Mouse (Mus musculus) forebrain, embryonic 13.5 days (tissue): ENCODE measurements at regions not wholly inside any gene's neighbourhood (a gene's known extent, or its start where the extent isn't known, plus 50 kb on each side); places are given as distances from the start of the nearest gene placed in this dataset.

ENCODE experiments used
- ATAC-seq: fragments of 200-750 bp; cut with Nextera tagmentation; 2 replicates; pipeline ENCODE4 v1.8.0; 2017
- H3K27ac ChIP-seq: fragments of 300-500 bp; sonication (generic); 2 replicates; pipeline ENCODE4 v1.5.1; 2015; ENCODE audit warnings: inconsistent platforms, mild to moderate bottlenecking, moderate library complexity
- H3K27me3 ChIP-seq: fragments of 300-500 bp; sonication (generic); 2 replicates; pipeline ENCODE4 v1.6.1; 2015; ENCODE audit warnings: mild to moderate bottlenecking, inconsistent platforms
- H3K36me3 ChIP-seq: fragments of 300-500 bp; sonication (generic); 2 replicates; pipeline ENCODE4 v1.6.1; 2015; ENCODE audit warnings: mild to moderate bottlenecking, inconsistent platforms; ENCODE audit not compliant: poor library complexity, severe bottlenecking
- H3K4me1 ChIP-seq: fragments of 300-500 bp; sonication (generic); 2 replicates; pipeline ENCODE4 v1.6.1; 2015; ENCODE audit warnings: inconsistent platforms
- H3K4me2 ChIP-seq: fragments of 300-500 bp; sonication (generic); 2 replicates; pipeline ENCODE4 v1.6.1; 2015; ENCODE audit warnings: inconsistent platforms, mild to moderate bottlenecking, moderate library complexity
- H3K4me3 ChIP-seq: fragments of 300-500 bp; sonication (generic); 2 replicates; pipeline ENCODE4 v1.5.1; 2015; ENCODE audit warnings: mild to moderate bottlenecking, inconsistent platforms
- H3K9ac ChIP-seq: fragments of 300-500 bp; sonication (generic); 2 replicates; pipeline ENCODE4 v1.6.1; 2015; ENCODE audit warnings: mild to moderate bottlenecking, inconsistent platforms
- H3K9me3 ChIP-seq: fragments of 300-500 bp; sonication (generic); replicated peaks from 2 replicates; pipeline ENCODE4 v1.6.1; 2016; ENCODE audit warnings: inconsistent platforms
- WGBS: fragments of 180-500 bp; shearing (Covaris S2); methylation state at CpG from one replicate; pipeline ENCODE4 v1.1.7; 2015; 5-methylcytosine and 5-hydroxymethylcytosine counted together

DNA sequence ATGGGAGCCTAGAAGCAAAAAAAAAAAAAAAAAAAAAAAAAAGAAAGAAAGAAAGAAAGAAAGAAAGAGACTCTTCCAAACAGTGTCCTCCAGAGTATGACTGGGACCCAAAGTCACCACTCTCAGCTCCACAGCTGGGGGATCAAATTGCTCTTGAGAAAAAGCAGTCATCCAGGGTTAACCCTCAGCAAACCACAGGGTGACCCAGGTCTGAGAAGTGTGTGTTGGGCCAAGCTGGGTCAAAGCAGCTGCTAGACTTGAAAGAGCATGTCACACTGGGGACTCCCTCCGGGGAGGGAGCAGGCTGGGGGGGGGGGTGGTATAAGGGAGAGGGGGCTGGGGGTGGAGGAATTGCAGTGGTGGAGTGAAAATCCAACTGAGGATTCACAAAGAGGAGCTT is 206.3 kb downstream of the Cdc5l start:
- Histone ChIP-seq H3K4me2 (no peak overlapping the region), H3K27ac (no peak overlapping the region), H3K36me3 (no peaks in the 10 kb centered on the region), H3K4me1 (no peaks in the 10 kb centered on the region), H3K9ac (no peak overlapping the region), H3K4me3 (no peak overlapping the region), H3K9me3 (no peaks in the 10 kb centered on the region), H3K27me3 (no peaks in the 10 kb centered on the region)
- 29% methylated on average over 1 of the region's 1 CpGs for WGBS
- no peak for ATAC-seq

GRCm38 (mm10) chr17:45226486-45226885 is 207.1 kb downstream of the Cdc5l start:
- Histone ChIP-seq H3K9me3 (no peaks in the 10 kb centered on the region), H3K36me3 (no peaks in the 10 kb centered on the region), H3K27me3 (no peaks in the 10 kb centered on the region), H3K4me2 (no peak overlapping the region), H3K4me1 (no peaks in the 10 kb centered on the region), H3K9ac (no peak overlapping the region), H3K27ac (no peak overlapping the region), H3K4me3 (no peak overlapping the region)
- 47% methylated on average over 6 of the region's 6 CpGs for WGBS
- no peak for ATAC-seq

GRCm38 (mm10) chr17:45221625-45222024 is 211.9 kb downstream of the Cdc5l start:
- ATAC-seq: no peak
- no peak overlapping the region for H3K27ac ChIP-seq
- 76% methylated on average over 10 of the region's 10 CpGs for WGBS

GRCm38 (mm10) chr17:45217126-45217525 is 216.4 kb downstream of the Cdc5l start:
- Histone ChIP-seq H3K36me3 (no peaks in the 10 kb centered on the region), H3K4me3 (no peak overlapping the region), H3K9me3 (no peaks in the 10 kb centered on the region), H3K27ac (no peak overlapping the region), H3K9ac (no peak overlapping the region), H3K4me2 (no peak overlapping the region), H3K4me1 (no peaks in the 10 kb centered on the region), H3K27me3 (no peaks in the 10 kb centered on the region)
- no peak for ATAC-seq
- 95% methylated on average over 5 of the region's 5 CpGs for WGBS

More at GRCm38 (mm10) chr17:45221625-45222024, 211.9 kb downstream of the Cdc5l start:
- Histone ChIP-seq H3K36me3 (no peaks in the 10 kb centered on the region), H3K4me3 (no peak overlapping the region), H3K9me3 (no peaks in the 10 kb centered on the region), H3K4me1 (no peaks in the 10 kb centered on the region), H3K9ac (no peak overlapping the region), H3K4me2 (no peak overlapping the region), H3K27me3 (no peaks in the 10 kb centered on the region)

DNA sequence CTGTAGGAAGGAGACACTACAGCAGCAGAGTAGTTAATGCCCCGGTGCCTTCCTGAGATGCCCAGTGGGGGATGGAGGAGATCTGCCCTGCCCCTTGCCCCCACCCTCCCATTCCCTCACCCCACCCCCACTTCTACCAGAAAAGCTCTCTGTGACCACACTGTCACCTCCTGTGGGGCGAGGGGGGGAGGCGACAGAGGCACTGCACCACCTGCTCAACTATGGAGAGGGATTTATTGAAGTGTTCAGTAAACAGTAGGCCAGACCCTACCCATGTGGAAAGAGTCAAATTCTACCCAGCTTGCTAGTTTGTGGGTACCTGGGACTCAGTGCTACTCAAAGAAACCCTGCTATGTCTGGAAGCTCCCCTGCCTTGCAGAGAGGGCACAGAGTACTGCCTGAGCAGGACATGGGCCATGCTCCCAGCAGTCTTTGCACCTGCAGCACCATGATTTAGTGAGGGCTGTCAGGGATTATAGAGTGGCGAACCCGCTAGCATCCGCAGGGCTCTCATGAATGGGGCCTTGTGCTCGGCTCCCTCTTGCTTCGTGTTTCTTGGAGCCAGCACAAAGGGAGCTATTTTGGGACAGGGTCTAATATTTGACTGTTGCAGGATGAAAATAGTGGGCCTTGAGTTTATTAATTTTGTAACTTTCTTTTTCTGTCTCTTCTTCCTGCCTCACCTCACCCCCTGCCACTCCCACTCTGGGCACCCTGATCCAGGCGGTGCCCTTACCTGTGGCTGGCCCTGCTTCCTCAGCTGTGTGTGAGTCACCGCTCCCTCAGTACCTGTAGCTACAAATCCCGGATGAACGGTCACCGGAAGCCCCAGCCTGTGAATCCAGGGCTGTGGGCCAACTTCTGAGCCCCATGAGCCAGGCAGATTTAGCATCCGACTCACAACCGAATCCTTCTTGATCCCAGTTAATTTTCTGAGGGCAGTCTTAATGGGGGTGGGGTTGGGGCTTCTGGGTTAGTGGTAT is 218.2 kb downstream of the Cdc5l start:
- Histone ChIP-seq H3K4me3 (no peak overlapping the region), H3K4me1 (no peaks in the 10 kb centered on the region), H3K9me3 (no peaks in the 10 kb centered on the region), H3K4me2 (no peak overlapping the region), H3K27me3 (no peaks in the 10 kb centered on the region), H3K27ac (no peak overlapping the region), H3K36me3 (no peaks in the 10 kb centered on the region), H3K9ac (no peak overlapping the region)
- ATAC-seq: no peak
- 68% methylated on average over 15 of the region's 15 CpGs for WGBS

- Histone ChIP-seq H3K9me3 (no peaks in the 10 kb centered on the region), H3K4me1 (no peaks in the 10 kb centered on the region), H3K36me3 (no peaks in the 10 kb centered on the region), H3K27me3 (no peaks in the 10 kb centered on the region), H3K9ac (no peak overlapping the region), H3K4me2 (no peak overlapping the region), H3K4me3 (no peak overlapping the region), H3K27ac (no peak overlapping the region)
- ATAC-seq: no peak
- WGBS: 87% methylated on average over 2 of the region's 2 CpGs
These were observed 222.6 kb downstream of the Cdc5l start for GRCm38 (mm10) chr17:45210984-45211383.

DNA sequence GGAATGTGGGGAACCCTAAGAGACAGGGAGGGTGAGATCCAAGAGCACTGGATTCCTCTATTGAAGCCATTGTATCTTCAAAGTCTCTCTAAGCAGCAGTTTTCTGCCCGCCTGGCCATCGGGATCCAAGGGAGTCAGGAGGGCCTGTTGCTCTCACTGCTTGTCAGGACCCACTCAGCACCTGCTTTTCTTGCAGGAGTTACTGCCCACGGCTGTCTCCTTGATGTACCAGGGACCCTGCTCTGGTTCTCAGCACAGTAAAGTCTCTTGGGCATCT is 224.2 kb downstream of the Cdc5l start:
- H3K4me1 ChIP-seq: no peaks in the 10 kb centered on the region
- no peak for ATAC-seq
- no peak overlapping the region for H3K9ac ChIP-seq
- H3K4me3 ChIP-seq: no peak overlapping the region
- H3K36me3 ChIP-seq: no peaks in the 10 kb centered on the region
- H3K27me3 ChIP-seq: no peaks in the 10 kb centered on the region
- WGBS: 79% methylated on average over 3 of the region's 3 CpGs
- H3K9me3 ChIP-seq: no peaks in the 10 kb centered on the region
- no peak overlapping the region for H3K4me2 ChIP-seq
- no peak overlapping the region for H3K27ac ChIP-seq

DNA sequence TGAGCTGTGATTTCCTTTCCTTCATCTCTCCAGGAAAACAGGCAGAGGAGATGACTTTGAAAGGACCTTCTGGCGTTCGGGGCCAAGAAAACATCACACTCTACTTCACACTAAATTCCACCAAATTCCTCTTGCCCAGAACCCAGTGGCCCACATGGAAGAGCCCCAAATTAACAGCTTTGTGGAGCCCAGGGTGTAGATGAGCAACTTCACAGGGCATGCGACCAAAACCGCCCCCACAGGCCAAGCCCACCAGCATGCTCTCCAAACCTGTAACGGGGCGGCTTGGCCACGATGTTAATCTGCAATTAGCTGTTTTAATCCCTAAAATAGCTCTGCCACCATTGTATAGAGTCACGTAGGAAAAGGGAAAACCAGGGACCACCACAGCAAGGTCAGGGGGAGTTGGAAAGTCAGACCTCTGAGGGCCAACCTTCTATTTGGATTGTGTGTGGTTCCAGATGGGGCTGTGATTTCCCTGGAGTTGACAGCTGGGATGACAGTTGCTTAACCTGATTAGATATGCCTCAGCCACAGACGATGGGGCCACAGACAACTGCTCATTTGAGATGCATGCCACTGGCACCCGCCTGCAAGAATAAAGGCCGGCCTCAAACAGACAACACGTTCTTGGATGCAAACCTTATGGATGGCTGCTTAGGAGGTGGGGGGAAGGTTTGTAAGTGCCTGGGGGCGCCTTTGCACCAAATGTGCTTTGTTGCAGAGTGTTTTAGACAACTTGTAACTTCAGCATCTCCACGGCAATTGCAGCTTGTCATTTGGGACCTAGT is 224.7 kb downstream of the Cdc5l start:
- no peak overlapping the region for H3K27ac ChIP-seq
- ATAC-seq: no peak
- H3K4me2 ChIP-seq: no peak overlapping the region
- H3K36me3 ChIP-seq: no peaks in the 10 kb centered on the region
- no peaks in the 10 kb centered on the region for H3K4me1 ChIP-seq
- no peaks in the 10 kb centered on the region for H3K9me3 ChIP-seq
- WGBS: 56% methylated on average over 14 of the region's 14 CpGs
- no peaks in the 10 kb centered on the region for H3K27me3 ChIP-seq
- H3K4me3 ChIP-seq: no peak overlapping the region
- no peak overlapping the region for H3K9ac ChIP-seq

- no peaks in the 10 kb centered on the region for H3K4me1 ChIP-seq
- H3K4me2 ChIP-seq: no peak overlapping the region
- no peaks in the 10 kb centered on the region for H3K9me3 ChIP-seq
- H3K27ac ChIP-seq: no peak overlapping the region
- ATAC-seq: no peak
- no peaks in the 10 kb centered on the region for H3K27me3 ChIP-seq
- no peak overlapping the region for H3K9ac ChIP-seq
- no peaks in the 10 kb centered on the region for H3K36me3 ChIP-seq
- 99% methylated on average over 6 of the region's 6 CpGs for WGBS
- H3K4me3 ChIP-seq: no peak overlapping the region
These were observed 237.8 kb downstream of the Cdc5l start for GRCm38 (mm10) chr17:45195779-45196178.

DNA sequence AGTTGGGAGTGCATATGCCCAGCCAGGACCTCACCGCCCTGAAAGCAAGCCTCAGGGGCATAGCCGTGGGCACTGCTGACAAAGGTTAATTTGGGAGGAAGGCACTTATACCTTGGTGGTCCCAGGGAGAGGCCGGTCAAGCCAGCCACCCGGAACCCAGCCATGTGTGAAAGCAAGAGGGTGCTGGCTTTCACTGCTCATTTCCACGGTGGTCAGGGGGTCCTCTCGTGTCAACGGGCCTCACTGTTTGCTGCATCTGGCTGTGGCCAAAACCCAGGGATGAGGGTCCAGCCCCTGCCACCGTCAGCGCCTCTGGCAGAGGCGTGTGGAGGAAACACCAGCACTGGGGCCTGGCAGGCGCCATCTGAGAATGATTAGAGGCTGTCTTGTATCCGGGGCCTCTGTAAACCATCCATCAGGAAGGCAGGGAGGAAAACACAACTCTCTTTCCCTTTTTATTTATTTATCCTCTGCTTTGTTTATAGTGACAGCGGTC is 238.7 kb downstream of the Cdc5l start:
- no peaks in the 10 kb centered on the region for H3K4me1 ChIP-seq
- H3K36me3 ChIP-seq: no peaks in the 10 kb centered on the region
- H3K4me2 ChIP-seq: no peak overlapping the region
- ATAC-seq: no peak
- WGBS: 84% methylated on average over 13 of the region's 13 CpGs
- no peaks in the 10 kb centered on the region for H3K27me3 ChIP-seq
- no peaks in the 10 kb centered on the region for H3K9me3 ChIP-seq
- no peak overlapping the region for H3K4me3 ChIP-seq
- no peak overlapping the region for H3K9ac ChIP-seq
- H3K27ac ChIP-seq: no peak overlapping the region

- no peak overlapping the region for H3K9ac ChIP-seq
- H3K36me3 ChIP-seq: no peaks in the 10 kb centered on the region
- no peak overlapping the region for H3K27ac ChIP-seq
- no peak for ATAC-seq
- H3K9me3 ChIP-seq: no peaks in the 10 kb centered on the region
- H3K27me3 ChIP-seq: no peaks in the 10 kb centered on the region
- H3K4me2 ChIP-seq: no peak overlapping the region
- no peak overlapping the region for H3K4me3 ChIP-seq
- WGBS: 73% methylated on average over 11 of the region's 11 CpGs
- no peaks in the 10 kb centered on the region for H3K4me1 ChIP-seq
These were observed 240.0 kb downstream of the Cdc5l start for GRCm38 (mm10) chr17:45193456-45194025.

GRCm38 (mm10) chr17:45187402-45187801 is 246.1 kb downstream of the Cdc5l start:
- 87% methylated on average over 7 of the region's 7 CpGs for WGBS
- Histone ChIP-seq H3K27me3 (no peaks in the 10 kb centered on the region), H3K4me3 (no peak overlapping the region), H3K9ac (no peak overlapping the region), H3K9me3 (0 out of 2 replicates have a peak, but pooled peaks cover 3% of the 10 kb centered on the region), H3K4me1 (no peaks in the 10 kb centered on the region), H3K36me3 (no peaks in the 10 kb centered on the region), H3K4me2 (no peak overlapping the region), H3K27ac (no peak overlapping the region)
- ATAC-seq: no peak
